Mouse (Mus musculus) kidney, postnatal 4 days (tissue): Measurements from ENCODE around the gene Tmem82.
"Not testable (repeated sequence)": the region's sequence is repeated elsewhere in the genome, so short reads cannot be mapped to it uniquely, and the experiment has no call there.

ENCODE experiments used
- DNase-seq, 2 experiments: peaks; one replicate each; pipeline ENCODE4 v3.0.0; 2021; ENCODE audit warnings: mixed read lengths in 2 of 2

The Tmem82 gene

GRCm38 (mm10) chr4:141573359-141573966, 45.0 kb downstream of the Tmem82 start:
- peak in 1 of 2 experiments; percentile 67 for DNase-seq

- DNase-seq = no peak
Observed at GRCm38 (mm10) chr4:141572668-141573358, 45.6 kb downstream of the Tmem82 start.

GRCm38 (mm10) chr4:141571934-141572333, 46.5 kb downstream of the Tmem82 start:
- DNase-seq = peak in 1 of 2 experiments; percentile 31

GRCm38 (mm10) chr4:141571337-141571739, 47.1 kb downstream of the Tmem82 start:
- DNase-seq = peak; percentile 53 to 74

GRCm38 (mm10) chr4:141570821-141571220, 47.6 kb downstream of the Tmem82 start:
- no peak for DNase-seq

GRCm38 (mm10) chr4:141570004-141570403, 48.4 kb downstream of the Tmem82 start:
- peak; percentile 55 to 75 for DNase-seq

GRCm38 (mm10) chr4:141568966-141569365, 49.5 kb downstream of the Tmem82 start:
- no peak for DNase-seq

- DNase-seq = not testable (repeated sequence)
Observed at GRCm38 (mm10) chr4:141567174-141567573, 51.3 kb downstream of the Tmem82 start.

GRCm38 (mm10) chr4:141566187-141566586, 52.2 kb downstream of the Tmem82 start:
- no peak for DNase-seq

- peak in 1 of 2 experiments; percentile 51 for DNase-seq
Observed at GRCm38 (mm10) chr4:141565325-141565724, 53.1 kb downstream of the Tmem82 start.

GRCm38 (mm10) chr4:141564660-141565059, 53.8 kb downstream of the Tmem82 start:
- no peak for DNase-seq

- DNase-seq = no peak
Observed at GRCm38 (mm10) chr4:141564209-141564608, 54.2 kb downstream of the Tmem82 start.
